Mouse (Mus musculus) liver, adult 2 months (tissue): ENCODE results near the gene Col4a1. TPM values are rescaled to one million over a fixed set of nuclear protein-coding genes. Genes with fewer than 3 reads are reported as not detected.

ENCODE experiments used
- DNase-seq: peaks from one replicate; pipeline ENCODE4 v3.0.0-alpha.2; 2011; ENCODE audit warnings: low read depth, low spot score; ENCODE audit errors: extremely low read depth
- H3K27ac ChIP-seq: fragments of 200-500 bp; replicated peaks from 2 replicates; pipeline ENCODE4 v1.5.1; 2012; ENCODE audit warnings: low read depth, mild to moderate bottlenecking, control low read depth, inconsistent platforms, low read length; ENCODE audit not compliant: insufficient read depth
- H3K27me3 ChIP-seq: fragments of 200-500 bp; 2 replicates; pipeline ENCODE4 v1.6.1; 2012; ENCODE audit warnings: mild to moderate bottlenecking, moderate library complexity, low read length, inconsistent platforms; ENCODE audit not compliant: control insufficient read depth, insufficient read depth
- H3K36me3 ChIP-seq: fragments of 200-500 bp; 2 replicates; pipeline ENCODE4 v1.6.1; 2012; ENCODE audit warnings: low read length, inconsistent platforms; ENCODE audit not compliant: control insufficient read depth, insufficient read depth
- H3K4me1 ChIP-seq: fragments of 200-500 bp; 2 replicates; pipeline ENCODE4 v1.6.1; 2011; ENCODE audit warnings: low read length; ENCODE audit not compliant: control insufficient read depth, insufficient read depth
- H3K4me3 ChIP-seq: fragments of 200-500 bp; 2 replicates; pipeline ENCODE4 v1.5.1; 2011; ENCODE audit warnings: low read depth, mild to moderate bottlenecking, control low read depth, low read length, moderate library complexity; ENCODE audit not compliant: insufficient read depth
- H3K79me2 ChIP-seq: fragments of 200-500 bp; 2 replicates; pipeline ENCODE4 v1.6.1; 2012; ENCODE audit warnings: inconsistent platforms, mild to moderate bottlenecking, low read length, moderate library complexity; ENCODE audit not compliant: control insufficient read depth, insufficient read depth
- H3K9ac ChIP-seq: fragments of 200-500 bp; 2 replicates; pipeline ENCODE4 v1.6.1; 2012; ENCODE audit warnings: low read depth, mild to moderate bottlenecking, control low read depth, inconsistent platforms, low read length
- CTCF ChIP-seq: fragments of 200-500 bp; IDR thresholded peaks from 2 replicates; pipeline ENCODE4 v1.5.1; 2011; ENCODE audit warnings: low read depth, low read length, control low read depth
- POLR2A ChIP-seq: fragments of 200-500 bp; IDR thresholded peaks from 2 replicates; pipeline ENCODE4 v1.6.1; 2011; ENCODE audit warnings: low read length, control low read depth; ENCODE audit not compliant: insufficient read depth; ENCODE audit errors: extremely low read depth
- WGBS: fragments of 180-500 bp; shearing (Covaris S2); methylation state at CpG from one replicate; pipeline ENCODE4 v1.1.7; 2018; 5-methylcytosine and 5-hydroxymethylcytosine counted together
- polyA plus RNA-seq: library from polyadenylated mRNA; depleted of rRNA; stranded (reverse); fragments of >200 nt; gene quantifications from 2 replicates; pipeline ENCODE4 v1.2.3, GENCODE M21; 2012
- total RNA-seq: library from RNA; depleted of rRNA; stranded (reverse); fragments of >200 nt; gene quantifications from 2 replicates; pipeline ENCODE4 v1.2.3, GENCODE M21; 2014

Gene Col4a1
- total and polyA plus RNA-seq, 2 experiments: 25.7 to 29.1 TPM

DNA sequence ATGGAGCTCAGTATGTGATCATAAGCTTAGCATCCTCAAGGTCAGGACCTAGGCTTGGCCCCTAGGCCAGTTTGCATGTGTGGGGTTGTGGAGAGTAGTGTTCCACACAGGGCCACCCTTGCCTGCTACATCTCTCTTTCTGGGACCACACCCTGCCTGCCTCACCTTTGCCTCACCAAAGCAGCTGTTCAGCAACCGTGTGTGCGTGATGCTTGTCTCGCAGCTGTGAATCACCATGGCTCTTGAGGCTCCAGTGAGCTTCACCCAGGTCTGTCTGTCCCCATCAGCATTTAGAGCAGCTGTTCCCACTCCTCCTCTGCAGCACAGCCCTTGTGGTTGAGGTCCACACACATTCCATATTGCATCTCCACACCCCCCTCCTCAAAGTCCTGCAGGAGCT is 43.3 kb upstream of the Col4a1 start:
- no peak for DNase-seq
- Histone ChIP-seq H3K79me2 (no peaks in the 10 kb centered on the region; the same call in 1 of the 2 replicates), H3K27me3 (no peaks in the 10 kb centered on the region), H3K36me3 (no peaks in the 10 kb centered on the region), H3K4me1 (no peaks in the 10 kb centered on the region), H3K4me3 (no peak overlapping the region), H3K9ac (no peak overlapping the region), H3K27ac (no peak overlapping the region)
- TF ChIP-seq CTCF: no peak
- no peak for TF ChIP-seq POLR2A
- 92% methylated on average over 3 of the region's 3 CpGs for WGBS

DNA sequence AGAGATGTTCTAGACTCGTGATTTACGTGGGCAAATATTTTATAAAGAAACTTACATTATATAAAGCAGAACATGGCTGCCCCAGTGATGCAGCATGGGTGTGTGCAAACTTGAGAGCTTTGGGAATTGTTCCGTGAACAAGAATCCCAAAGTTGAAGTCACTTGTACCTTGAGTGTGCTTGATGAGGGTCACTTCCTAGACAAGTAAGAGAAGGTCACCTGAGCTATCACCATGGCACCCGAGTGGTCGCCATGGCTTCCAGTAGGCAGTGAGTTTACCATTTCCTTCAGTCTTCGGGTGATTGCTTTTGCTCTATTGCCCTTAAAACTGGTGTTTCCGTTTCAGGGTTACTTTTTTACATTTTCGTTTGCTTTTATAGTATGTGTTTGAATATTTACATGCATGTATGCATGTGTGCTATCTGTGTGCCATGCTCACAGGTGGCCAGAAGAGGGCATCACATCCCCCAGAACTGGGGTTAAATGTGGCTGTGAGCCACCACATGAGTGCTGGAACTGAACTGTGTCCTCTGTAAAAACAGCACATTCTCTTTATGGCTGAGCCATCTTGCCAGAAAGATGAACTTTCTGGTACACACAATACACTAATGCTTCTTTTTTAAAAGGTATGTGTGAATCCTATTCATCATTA is 42.3 kb upstream of the Col4a1 start:
- Histone ChIP-seq H3K79me2 (no peaks in the 10 kb centered on the region; the same call in 1 of the 2 replicates), H3K9ac (no peak overlapping the region), H3K27ac (no peak overlapping the region), H3K4me1 (no peaks in the 10 kb centered on the region), H3K4me3 (no peak overlapping the region), H3K36me3 (no peaks in the 10 kb centered on the region), H3K27me3 (no peaks in the 10 kb centered on the region)
- WGBS: 97% methylated on average over 8 of the region's 8 CpGs
- no peak for DNase-seq
- TF ChIP-seq POLR2A (no peak), CTCF (peak; percentile 17; the same call in 1 of the 2 replicates)

DNA sequence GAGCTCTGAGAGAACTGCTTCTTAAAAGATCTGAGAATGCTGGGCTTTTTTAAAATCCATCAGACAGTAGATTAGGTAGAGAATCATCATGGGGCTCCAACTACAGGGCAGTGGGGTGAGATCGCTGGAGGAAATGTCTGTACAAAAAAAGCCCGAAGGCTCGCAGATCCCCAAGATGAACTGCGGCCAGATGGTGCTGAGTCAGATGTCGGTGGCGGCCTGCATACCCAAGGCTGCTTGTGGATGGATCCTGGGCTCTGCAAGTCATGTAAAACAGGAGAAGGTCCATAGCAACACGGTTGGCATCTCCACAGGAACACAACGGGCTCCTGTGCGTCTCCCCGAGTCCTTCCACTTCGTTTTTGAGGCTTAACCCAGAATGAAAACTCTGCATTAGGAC is 39.9 kb upstream of the Col4a1 start:
- TF ChIP-seq CTCF: no peak
- no peak for TF ChIP-seq POLR2A
- Histone ChIP-seq H3K9ac (no peak overlapping the region), H3K36me3 (no peaks in the 10 kb centered on the region), H3K27me3 (no peaks in the 10 kb centered on the region), H3K4me1 (no peaks in the 10 kb centered on the region), H3K79me2 (no peaks in the 10 kb centered on the region; the same call in 1 of the 2 replicates), H3K4me3 (no peak overlapping the region), H3K27ac (no peak overlapping the region)
- whole genome bisulfite sequencing: 87% methylated on average over 11 of the region's 11 CpGs
- DNase-seq: no peak

DNA sequence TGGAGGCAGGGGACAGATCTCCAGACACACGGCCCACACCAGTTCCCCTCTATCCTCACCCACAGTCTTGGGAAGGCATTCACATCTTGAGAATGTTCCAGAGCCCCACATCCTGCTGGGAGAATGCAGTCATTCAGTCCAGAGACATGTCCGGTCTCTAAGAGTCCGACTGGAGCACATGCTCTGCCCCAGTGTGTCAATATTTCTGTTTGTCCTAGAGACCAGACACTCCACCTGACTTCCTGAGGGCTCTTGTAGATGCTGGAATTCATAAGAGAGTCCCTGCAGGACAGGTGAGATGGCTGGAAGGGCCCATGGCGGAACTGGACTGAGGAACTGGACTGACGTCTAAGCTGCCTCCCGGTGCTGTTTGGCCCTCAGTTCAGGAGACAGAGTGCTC is 38.7 kb upstream of the Col4a1 start:
- H3K27ac ChIP-seq: no peak overlapping the region

DNA sequence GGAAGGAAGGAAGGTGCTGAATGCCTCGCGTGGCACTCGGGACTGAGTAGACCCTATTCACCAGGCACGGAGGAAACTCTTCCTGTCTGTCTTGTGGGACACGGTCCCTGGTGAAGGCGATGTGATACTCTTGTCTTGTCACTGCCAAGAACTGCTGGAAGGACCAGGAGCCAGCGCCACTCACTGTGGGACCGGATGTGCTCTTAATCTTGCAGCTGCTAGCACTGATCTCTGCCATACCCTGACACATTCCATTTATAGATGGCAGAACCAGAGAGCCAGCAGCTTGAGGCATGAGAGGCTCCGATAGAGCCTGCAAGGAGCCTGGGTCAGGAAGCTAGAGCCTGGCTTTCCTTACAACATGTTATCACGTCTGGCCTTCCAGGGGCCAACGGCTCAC is 36.0 kb upstream of the Col4a1 start:
- Histone ChIP-seq H3K27ac (no peak overlapping the region), H3K4me3 (no peak overlapping the region), H3K4me1 (no peaks in the 10 kb centered on the region), H3K79me2 (peaks cover 2% of the 10 kb centered on the region; the same call in 1 of the 2 replicates), H3K27me3 (no peaks in the 10 kb centered on the region), H3K36me3 (no peaks in the 10 kb centered on the region), H3K9ac (no peak overlapping the region)
- WGBS: 74% methylated on average over 11 of the region's 11 CpGs
- DNase-seq: no peak
- TF ChIP-seq POLR2A: no peak

More for the DNA sequence above, 38.7 kb upstream of the Col4a1 start:
- no peak for DNase-seq
- Histone ChIP-seq H3K79me2 (no peaks in the 10 kb centered on the region; the same call in 1 of the 2 replicates), H3K4me3 (no peak overlapping the region), H3K36me3 (no peaks in the 10 kb centered on the region), H3K27me3 (no peaks in the 10 kb centered on the region), H3K4me1 (no peaks in the 10 kb centered on the region), H3K9ac (no peak overlapping the region)
- TF ChIP-seq POLR2A: no peak
- no peak for TF ChIP-seq CTCF
- WGBS: 85% methylated on average over 6 of the region's 6 CpGs

DNA sequence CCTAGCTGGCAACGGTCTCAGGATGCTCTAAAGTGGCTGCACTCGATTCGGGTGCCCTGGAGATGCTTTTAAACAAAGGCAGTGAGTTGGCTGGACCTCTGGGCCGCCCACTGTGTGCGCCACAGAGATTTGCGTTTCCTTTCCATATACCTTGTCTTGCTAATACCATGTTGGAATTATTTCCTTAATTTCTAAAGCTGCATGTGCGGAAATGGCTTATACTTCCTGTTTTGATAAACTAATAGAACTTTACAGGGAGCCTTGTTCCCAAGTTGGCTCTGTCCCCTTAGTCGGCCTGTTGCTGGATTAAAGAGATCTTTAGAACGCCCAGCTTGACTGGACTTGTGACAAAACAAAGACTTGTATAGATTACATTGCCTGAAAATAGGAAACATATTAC is 35.1 kb upstream of the Col4a1 start:
- H3K27ac ChIP-seq: no peak overlapping the region
- peaks cover 3% of the 10 kb centered on the region; the same call in 1 of the 2 replicates for H3K79me2 ChIP-seq
- H3K4me1 ChIP-seq: no peaks in the 10 kb centered on the region
- H3K36me3 ChIP-seq: no peaks in the 10 kb centered on the region
- DNase-seq: no peak
- H3K4me3 ChIP-seq: no peak overlapping the region
- TF ChIP-seq POLR2A (no peak), CTCF (no peak)
- no peak overlapping the region for H3K9ac ChIP-seq
- no peaks in the 10 kb centered on the region for H3K27me3 ChIP-seq
- WGBS: 74% methylated on average over 9 of the region's 9 CpGs
